Comparison of ENCODE assay signal across 16 mouse cellular contexts in genomic region chr12:52478611-52479010, GRCm38 (mm10).
"Had no signal": no experiment of that assay in that cellular context is flagged by ENCODE, and none has a peak within 500 bp of the region (broad histone marks: within the 10 kb centered on the region; RNA-seq: fewer than 3 reads in every experiment).

No protein-coding gene starts in this region.

- H3K27me3 ChIP-seq: intestine, embryonic 15.5 days; limb, embryonic 13.5 days; midbrain, embryonic 12.5 days; neural tube, embryonic 15.5 days had no signal

- H3K4me3 ChIP-seq: intestine, embryonic 15.5 days; limb, embryonic 13.5 days; midbrain, embryonic 12.5 days; neural tube, embryonic 15.5 days had no signal

- ATAC-seq: hindbrain, postnatal 0 days; intestine, embryonic 15.5 days; midbrain, embryonic 16.5 days had no signal

- H3K9ac ChIP-seq: intestine, embryonic 15.5 days; limb, embryonic 13.5 days; midbrain, embryonic 12.5 days; neural tube, embryonic 15.5 days had no signal

- H3K9me3 ChIP-seq: intestine, embryonic 15.5 days; limb, embryonic 13.5 days; midbrain, embryonic 12.5 days; neural tube, embryonic 15.5 days had no signal

- H3K27ac ChIP-seq: hindbrain, postnatal 0 days; intestine, embryonic 15.5 days; limb, embryonic 13.5 days; midbrain, embryonic 12.5 days; neural tube, embryonic 15.5 days had no signal

- H3K4me2 ChIP-seq: intestine, embryonic 15.5 days; limb, embryonic 13.5 days; liver, embryonic 11.5 days; midbrain, embryonic 12.5 days; neural tube, embryonic 15.5 days had no signal

- H3K36me3 ChIP-seq: intestine, embryonic 15.5 days; limb, embryonic 13.5 days; midbrain, embryonic 12.5 days; neural tube, embryonic 15.5 days had no signal

- H3K4me1 ChIP-seq: intestine, embryonic 15.5 days; neural tube, embryonic 15.5 days had no signal

- DNase-seq: kidney, adult 18-20 months; layer of hippocampus, adult 9-11 months; left cerebral cortex, postnatal 4 days; lung, postnatal 10 days; right cerebral cortex, adult 18-20 months; right cerebral cortex, postnatal 4 days; spleen, adult 18-20 months; thymus, adult 18-20 months; thymus, postnatal 14 days had no signal
